Mouse (Mus musculus): Measurements from ENCODE around the gene Tbc1d14.
A peak's percentile ranks its signal among the peaks of the same experiment; 100 is the strongest.

Tbc1d14 gene

GRCm38 (mm10) chr5:36457706-36458105, 135.4 kb downstream of the Tbc1d14 start:
- DNase-seq, result no peak

DNA sequence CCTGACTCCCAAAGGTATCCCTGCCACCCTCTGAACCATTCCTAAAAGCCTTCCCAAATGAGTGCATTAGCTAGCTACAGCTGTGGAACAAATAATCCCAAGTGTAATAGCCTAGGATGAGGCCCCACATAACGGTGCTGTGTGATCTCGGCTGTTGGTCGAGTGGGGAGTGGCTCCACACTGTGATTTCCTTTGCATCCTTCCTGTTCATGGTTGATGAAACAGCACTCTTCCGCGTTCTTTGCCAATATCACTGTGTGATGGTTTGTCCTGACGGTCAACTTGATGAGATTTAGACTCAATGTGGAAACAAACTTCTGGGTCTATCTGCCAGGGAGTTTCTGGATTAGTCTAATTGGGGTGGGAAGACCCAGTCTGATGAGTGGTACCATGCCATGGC, 140.3 kb downstream of the Tbc1d14 start:
- DNase-seq, result no peak

DNA sequence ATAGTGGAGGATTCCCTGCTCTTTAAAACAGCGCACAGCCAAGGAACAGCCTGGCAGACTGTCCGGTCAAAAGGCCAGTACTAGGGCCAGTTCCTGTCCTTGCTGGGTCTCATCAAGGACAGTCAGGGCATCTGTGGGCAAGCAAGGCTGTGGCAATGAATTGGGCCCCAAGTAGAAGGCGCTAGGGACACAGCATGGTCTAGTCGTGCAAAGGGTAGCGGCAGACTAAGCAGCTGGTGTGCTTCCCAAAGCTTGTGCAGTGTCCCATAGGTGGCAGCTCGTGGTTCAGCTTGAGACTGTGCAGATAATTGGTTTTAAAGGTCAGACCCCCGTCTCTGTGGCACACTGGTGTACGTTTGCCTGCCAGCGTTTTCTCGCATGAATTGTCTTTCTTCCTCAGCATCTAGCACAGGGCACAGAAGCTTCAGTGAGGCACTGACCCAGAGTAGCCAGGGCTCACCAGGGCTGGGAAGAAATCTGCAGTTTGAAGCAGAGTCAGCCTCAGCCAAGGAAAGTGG, 141.1 kb downstream of the Tbc1d14 start:
- no peak for DNase-seq

GRCm38 (mm10) chr5:36451119-36451518, 142.0 kb downstream of the Tbc1d14 start:
- DNase-seq, result no peak

GRCm38 (mm10) chr5:36449710-36450358, 143.2 kb downstream of the Tbc1d14 start:
- peak; percentile 94 for DNase-seq

- no peak for DNase-seq
Observed at GRCm38 (mm10) chr5:36447872-36448271, 145.2 kb downstream of the Tbc1d14 start.

DNA sequence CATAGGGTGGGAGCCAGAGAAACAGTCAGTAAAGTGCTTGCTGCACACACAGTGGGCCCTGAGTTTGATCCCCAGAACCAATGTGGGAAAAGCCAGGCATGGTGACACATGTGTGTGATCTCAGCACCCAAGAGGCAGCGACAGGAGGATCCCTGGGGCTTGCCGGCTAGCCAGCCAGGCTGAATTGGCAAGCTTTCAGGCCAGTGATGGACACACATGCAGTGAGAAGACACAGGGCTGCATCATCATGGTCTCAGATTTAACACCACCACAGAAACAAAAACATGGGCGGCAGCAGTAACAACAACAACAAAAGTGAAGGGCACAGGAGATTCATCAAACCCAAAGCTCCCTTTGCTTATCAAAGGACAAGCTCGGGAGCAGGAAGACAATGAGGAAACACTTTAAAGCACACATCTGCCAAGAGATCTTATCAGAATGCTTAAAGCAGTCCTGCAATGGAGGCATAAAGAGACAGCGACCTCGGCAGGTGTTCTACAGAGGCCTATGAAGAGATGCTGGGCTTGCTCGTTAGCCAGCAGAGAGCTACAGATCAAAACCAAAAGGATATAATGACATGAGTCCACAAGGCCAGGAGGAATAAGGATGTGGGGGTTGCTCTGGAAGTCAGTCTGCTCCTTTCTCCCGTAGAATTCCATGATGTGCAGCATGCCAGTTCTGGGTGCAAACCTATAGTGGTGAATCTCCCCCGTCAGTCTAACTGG, 146.7 kb downstream of the Tbc1d14 start:
- no peak for DNase-seq

DNA sequence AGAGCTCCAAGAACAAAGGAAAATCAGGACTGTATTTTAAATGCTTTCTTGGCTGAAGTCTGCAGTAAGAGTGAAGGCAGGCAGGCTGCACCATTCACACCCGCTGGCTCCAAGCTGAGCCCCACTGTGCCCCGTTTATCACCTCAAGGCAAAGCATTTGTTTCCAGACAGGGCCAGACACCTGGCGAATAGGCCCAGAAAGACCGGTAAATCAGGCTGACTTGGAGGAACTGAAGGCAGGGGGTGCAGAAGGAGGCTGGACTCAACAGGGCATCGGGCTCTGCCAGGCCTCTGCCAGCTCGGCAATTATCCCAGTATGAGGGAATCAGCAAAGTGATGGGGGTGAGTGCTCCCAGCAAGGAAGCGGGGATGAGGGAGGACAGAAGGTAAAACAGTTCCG, 148.0 kb downstream of the Tbc1d14 start:
- no peak for DNase-seq

DNA sequence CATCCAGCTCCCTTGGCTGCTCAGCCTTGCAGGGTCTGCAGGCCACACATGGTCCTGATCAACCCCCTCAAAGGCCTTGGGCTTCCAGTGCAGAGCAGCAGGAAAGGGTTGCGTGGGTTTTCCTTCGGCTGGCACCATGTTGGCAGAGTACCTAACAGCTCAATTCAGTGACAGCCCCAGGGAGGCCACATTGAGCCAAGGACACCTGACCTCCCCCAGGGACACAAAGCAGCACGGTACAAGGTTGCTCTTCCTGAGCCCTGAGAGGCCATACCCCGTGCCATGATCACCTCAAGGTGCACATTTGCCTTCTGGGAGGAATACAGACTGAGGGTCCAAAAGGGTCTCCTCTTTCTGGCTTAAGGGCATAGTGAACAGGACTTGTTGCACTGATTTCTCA, 148.5 kb downstream of the Tbc1d14 start:
- no peak for DNase-seq

DNA sequence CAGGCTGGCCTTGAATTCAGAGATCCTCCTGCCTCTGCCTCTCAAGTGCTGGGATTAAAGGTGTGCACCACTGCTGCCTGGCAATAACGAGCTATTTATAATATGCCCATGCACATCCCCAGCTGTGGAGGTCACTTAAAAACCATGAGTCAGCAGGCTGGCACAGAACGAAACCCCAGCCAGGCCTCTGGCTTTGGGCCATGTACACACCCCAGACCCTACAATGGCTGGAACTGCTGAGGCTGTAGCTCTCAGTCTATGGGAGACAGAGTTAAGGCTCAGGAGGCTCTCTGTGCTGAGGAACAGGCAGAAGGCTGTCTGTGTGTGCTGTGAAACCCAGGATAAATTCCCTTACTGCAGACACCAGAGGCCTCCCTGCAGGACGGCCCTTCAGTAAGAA, 152.3 kb downstream of the Tbc1d14 start:
- no peak for DNase-seq
